Mouse (Mus musculus): ENCODE data around the gene Rere.
"Not testable (repeated sequence)": the region's sequence is repeated elsewhere in the genome, so short reads cannot be mapped to it uniquely, and the experiment has no call there.

Gene Rere

DNA sequence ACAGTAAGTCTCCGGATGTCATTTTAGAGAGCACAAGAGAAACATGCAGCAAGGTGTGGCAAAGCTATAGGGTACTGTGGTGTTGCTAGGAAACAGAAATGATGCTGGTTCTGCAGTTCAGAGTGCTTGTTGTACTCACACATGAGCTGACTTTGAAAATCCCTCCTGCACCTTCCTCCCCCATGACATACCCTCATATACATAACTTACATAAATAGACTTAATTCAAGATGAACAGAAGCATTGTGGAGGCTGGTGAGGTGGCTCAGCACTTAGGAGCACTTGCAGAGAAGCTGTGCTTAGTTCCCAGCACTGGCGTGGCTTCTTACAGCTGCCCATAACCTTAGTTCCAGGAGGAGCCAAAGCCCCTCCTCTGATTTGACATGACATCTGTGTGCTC, 228.6 kb downstream of the Rere start:
- DNase-seq (ENCODE audit: low spot score): no peak

GRCm38 (mm10) chr4:150513387-150513786, 231.9 kb downstream of the Rere start:
- DNase-seq (ENCODE audit: low spot score): not testable (repeated sequence)

GRCm38 (mm10) chr4:150516201-150516600, 234.8 kb downstream of the Rere start:
- no peak for DNase-seq (ENCODE audit: low spot score)

- no peak for DNase-seq (ENCODE audit: low spot score)
These were observed 235.9 kb downstream of the Rere start for GRCm38 (mm10) chr4:150517381-150517780.

- DNase-seq (ENCODE audit: low spot score): no peak
These were observed 237.4 kb downstream of the Rere start for GRCm38 (mm10) chr4:150518826-150519225.

DNA sequence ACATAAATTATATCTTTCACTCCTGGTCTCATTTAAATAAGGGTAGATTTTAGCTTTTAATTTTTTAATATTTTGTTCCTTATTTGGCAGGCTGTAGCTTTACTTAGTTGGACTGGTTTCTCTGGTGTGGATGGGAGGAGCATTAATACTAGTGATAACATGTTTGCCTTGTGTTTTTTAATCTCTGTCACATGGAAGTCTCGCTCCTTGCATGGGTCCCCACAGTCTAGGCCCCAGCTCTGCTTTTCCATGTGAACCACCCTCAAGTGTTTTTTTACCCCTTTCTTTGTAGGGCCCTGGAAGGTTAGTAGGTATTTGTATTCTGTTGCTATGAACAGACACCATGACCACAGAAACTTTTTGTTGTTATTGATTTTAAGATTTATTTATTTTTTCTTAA, 238.6 kb downstream of the Rere start:
- no peak for DNase-seq (ENCODE audit: low spot score)

GRCm38 (mm10) chr4:150522425-150522824, 241.0 kb downstream of the Rere start:
- DNase-seq (ENCODE audit: low spot score): no peak

GRCm38 (mm10) chr4:150523351-150523750, 241.9 kb downstream of the Rere start:
- no peak for DNase-seq (ENCODE audit: low spot score)

GRCm38 (mm10) chr4:150526269-150526668, 244.8 kb downstream of the Rere start:
- no peak for DNase-seq (ENCODE audit: low spot score)

DNA sequence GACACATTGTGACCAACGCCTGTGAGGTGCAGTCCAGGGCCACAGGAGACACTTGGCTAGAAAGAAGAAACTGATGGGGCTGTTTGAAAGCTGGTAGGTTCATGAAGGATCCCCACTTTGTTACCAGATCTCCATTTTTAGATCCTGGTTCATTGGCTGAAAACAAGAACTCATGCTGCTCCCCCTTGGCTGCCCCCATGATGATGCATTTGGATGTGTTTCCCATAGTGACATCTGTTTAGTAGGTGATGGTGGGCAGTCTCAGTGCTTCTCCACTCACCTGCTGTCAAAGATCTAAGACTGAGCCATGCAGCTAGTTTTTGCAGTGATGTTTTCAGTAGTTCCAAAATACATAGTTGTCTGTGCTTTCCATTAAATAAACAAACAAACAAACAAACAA, 247.0 kb downstream of the Rere start:
- no peak for DNase-seq (ENCODE audit: low spot score)

DNA sequence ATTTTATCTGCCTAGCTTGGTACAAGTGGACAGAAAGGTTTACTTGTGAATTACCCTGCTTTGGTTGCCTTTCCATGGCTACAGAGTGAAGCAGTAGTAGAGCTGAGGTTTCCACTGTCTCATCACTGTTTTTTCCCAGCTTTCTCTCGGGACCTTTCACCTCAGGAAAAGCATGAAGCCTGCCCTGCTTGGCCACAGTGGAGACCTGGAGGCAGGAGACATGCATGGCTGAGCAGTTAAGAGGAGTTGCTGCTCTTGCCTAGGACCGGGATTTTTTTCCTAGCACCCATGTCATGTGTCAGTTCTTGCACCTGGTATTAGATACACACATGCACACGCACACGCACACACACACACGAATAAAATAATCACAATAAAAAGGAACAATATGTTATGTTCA, 247.4 kb downstream of the Rere start:
- DNase-seq (ENCODE audit: low spot score): no peak

DNA sequence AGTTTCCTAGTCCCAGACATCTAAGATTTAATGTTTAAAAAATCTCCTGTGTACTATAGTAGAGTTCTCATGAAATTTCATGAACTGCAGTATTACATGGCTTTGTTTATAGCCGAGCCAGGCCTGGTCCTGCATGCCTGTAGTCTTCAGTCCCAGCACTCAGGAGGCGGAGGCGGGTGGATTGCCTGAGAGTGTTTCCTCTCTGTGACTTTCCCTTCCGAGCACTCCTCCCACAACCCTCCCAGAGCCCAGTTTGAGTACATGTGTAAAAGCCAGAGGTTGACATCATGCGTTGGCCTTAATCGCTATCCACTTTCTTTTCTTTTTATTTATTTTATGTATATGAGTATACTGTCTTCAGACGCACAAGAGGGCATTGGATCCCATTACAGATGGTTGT, 250.4 kb downstream of the Rere start:
- no peak for DNase-seq (ENCODE audit: low spot score)

GRCm38 (mm10) chr4:150536821-150537510, 255.5 kb downstream of the Rere start:
- no peak for DNase-seq (ENCODE audit: low spot score)

DNA sequence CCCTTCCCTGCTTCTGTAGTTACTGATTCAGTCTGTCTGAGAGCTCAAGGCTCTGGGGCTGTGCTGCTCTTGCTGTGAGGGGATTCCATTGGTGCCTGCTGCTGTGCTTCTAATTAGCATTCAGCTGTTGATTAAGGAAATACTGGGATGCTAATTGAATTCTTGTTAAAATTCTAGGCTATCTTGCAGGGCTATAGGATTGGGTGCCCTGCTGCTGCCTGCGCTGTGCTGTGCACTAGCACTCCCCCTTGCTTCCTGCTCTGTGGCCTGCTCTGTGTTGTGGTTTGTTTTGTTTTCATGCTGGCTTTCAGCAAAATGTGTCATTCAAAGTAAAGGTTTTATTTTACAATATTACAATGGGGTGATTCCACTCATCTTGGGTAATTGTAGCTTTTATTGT, 258.4 kb downstream of the Rere start:
- DNase-seq (ENCODE audit: low spot score): no peak

DNA sequence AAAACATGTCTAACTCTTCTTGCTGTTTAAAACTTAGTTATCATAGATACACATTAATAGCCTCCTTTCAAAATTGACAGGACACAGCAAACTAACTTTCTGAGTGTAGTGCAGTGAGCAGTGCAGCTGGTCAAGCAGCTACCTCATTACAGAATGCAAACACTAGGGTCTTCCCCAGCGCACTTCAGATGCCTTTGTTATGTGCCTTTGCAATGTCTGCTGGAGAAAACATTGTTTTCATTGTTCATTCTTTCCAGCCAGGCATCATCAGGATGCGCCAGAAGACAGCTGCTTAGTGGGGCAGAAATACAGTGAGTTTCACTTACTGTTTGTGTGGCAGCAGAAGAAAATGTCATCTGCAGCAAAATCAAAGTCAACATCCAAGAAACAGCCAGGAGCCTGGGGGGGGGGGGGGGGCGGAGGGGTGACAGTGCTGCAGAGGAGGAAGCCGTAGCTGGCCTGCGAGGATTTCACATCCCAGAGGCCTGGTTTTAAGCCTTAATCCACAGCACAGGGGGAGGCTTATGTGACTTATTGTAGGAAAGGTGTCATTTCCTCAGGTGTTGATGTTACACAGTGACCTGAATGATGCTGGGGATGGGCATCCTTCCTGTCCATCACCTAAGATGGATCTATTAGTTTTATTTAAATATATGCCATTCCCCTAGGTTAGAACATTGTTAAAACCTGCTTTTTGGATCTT, 259.1 kb downstream of the Rere start:
- DNase-seq (ENCODE audit: low spot score): no peak

DNA sequence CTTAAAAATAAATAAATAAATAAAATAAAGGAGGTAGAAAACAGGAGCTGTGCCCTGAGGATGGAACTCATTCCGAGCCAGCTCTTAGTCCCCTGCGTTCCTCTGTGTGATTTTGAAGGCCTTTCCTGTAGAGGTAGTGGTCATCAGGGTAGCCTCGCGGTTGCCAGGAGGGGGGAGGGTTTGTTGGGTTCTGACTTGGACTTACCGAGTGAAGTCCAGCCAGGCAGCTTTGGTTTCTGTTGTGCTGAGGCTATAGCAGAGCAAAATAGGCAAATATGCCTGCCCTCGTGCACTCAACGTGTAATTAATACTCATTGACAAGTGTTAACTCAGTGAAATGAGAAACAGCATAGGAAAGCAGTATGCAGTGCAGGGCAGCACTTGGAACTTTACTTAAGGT, 262.8 kb downstream of the Rere start:
- DNase-seq (ENCODE audit: low spot score): no peak

GRCm38 (mm10) chr4:150544652-150545258, 263.3 kb downstream of the Rere start:
- peak; percentile 11 for DNase-seq (ENCODE audit: low spot score)

DNA sequence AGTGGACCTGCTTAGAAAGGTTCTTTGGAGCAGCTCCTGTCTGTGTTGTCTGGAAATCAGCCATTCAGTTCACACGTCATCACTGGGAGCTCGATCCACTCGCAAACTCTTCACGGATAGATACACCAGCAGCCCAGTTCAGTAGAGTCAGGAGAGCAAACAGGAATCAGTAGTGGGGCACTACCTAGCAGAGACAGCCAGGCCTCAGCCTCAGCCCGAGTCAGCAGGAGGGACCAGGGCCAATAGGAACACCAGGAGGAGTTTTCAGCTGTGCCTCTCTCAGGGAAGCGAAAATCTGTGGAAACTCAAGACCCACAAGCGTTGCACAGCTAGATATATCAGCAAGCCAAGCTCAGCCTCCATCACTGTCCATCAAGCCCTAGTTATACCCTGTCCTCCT, 264.3 kb downstream of the Rere start:
- no peak for DNase-seq (ENCODE audit: low spot score)

DNA sequence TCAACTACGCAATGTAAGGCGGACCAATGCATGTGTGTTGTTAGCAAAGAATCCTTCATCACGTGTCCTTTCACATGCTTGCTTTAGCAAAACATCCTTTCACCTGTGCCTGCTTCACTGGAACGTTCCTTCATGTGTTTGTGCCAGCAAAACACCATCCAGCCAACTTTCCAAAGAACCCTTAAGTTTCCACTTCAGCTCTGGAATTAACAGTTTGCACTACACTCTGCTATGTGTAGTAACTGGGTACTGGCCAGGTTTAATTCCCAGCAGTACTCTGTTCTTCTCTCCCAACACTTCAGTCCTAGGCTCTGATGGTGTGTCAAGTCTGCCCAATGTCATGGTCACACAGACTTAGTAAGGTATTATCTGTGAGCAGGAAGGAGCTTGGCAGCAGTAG, 264.9 kb downstream of the Rere start:
- DNase-seq (ENCODE audit: low spot score): not testable (repeated sequence)

GRCm38 (mm10) chr4:150549393-150549792, 267.9 kb downstream of the Rere start:
- no peak for DNase-seq (ENCODE audit: low spot score)

GRCm38 (mm10) chr4:150549989-150550716, 268.7 kb downstream of the Rere start:
- DNase-seq (ENCODE audit: low spot score): no peak

DNA sequence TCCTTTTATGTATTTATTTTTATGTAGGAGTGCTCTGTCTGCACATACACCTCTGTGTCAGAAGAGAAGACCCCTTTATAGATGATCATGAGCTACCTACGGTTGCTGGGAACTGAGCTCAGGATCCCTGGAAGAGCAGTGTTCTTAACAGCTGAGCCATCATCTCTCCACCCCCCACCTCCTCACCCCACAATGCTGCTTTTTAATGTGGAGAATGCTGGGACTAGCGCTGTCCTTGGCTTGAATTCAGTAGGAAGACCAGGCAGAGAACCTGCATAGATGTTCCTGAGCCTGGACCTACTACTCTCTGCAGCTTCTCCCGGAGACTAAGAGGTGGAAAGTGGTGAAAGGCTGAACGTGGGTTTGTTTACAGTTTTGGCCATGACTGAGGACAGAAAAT, 269.9 kb downstream of the Rere start:
- DNase-seq (ENCODE audit: low spot score): no peak

Measured in ovary, postnatal 14 days (tissue).